Mouse (Mus musculus): ENCODE data around the gene Rab13. TPM values are rescaled to one million over a fixed set of nuclear protein-coding genes. Genes with fewer than 3 reads are reported as not detected.

Gene Rab13
- polyA plus RNA-seq, 1 experiment from 2014 or later = 13.3 TPM

DNA sequence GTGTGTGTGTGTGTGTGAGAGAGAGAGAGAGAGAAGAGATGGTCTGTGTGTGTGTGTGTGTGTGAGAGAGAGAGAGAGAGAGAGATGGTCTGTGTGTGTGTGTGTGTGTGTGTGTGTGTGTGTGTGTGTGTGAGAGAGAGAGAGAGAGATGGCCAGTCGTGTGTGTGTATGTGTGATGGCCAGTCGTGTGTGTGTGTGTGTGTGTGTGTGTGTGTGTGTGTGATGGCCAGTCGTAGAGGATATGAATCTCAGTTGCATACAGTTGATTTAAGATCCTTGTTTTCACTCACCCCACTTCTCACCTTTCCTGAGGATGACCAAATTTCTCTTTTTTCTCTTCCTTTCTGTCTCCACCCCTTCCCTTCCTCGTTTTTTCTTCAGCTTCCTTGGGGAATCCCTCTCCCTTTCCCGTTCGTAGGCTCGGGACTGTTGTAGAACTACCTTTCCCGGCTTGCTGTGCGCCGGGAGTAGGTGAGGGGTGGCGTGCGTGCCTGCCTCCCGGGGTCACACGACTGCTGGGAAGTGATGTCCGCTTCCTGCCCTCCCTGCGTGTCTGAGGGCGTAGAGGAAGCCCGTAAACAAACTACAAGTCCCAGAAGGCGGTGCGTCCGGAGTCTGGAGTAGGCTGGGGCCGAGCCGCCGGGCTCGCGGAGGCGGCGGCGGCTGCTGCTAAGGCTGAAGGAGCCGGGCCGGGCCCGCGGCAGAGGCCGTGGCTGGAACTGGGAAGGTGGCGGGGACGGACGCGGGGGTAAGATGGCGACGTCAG is 40.3 kb downstream of the Rab13 start, which contains the start of gene Crtc2:
Crtc2 (plus strand) TSS at position 511 of the 766 bp plus-strand sequence.
- peak; percentile 93 for DNase-seq (ENCODE audit: low spot score)
- Histone ChIP-seq H3K9ac (peak within 1 kb of the TSS; percentile 92), H3K4me3 (replicated peaks; ENCODE audit: low read length) (peak within 1 kb of the TSS; percentile 81), H3K36me3 (replicated peaks; ENCODE audit: control insufficient read depth, insufficient read depth) (peaks cover 39% of the 10 kb centered on the region), H3K4me1 (replicated peaks; ENCODE audit: control insufficient read depth, insufficient read depth, low read length) (peaks cover 18% of the 10 kb centered on the region), H3K27ac (peak within 1 kb of the TSS; percentile 55), H3K27me3 (ENCODE audit: control insufficient read depth, insufficient read depth, low read length) (no peaks in the 10 kb centered on the region), H3K9me3 (ENCODE audit: control insufficient read depth, low read length) (no peaks in the 10 kb centered on the region), H3K4me2 (replicated peaks) (peak within 1 kb of the TSS; percentile 90)
- peak; percentile 97 for ATAC-seq (ENCODE audit: low FRiP score)
- 1% methylated on average over 40 of the region's 40 CpGs for WGBS

DNA sequence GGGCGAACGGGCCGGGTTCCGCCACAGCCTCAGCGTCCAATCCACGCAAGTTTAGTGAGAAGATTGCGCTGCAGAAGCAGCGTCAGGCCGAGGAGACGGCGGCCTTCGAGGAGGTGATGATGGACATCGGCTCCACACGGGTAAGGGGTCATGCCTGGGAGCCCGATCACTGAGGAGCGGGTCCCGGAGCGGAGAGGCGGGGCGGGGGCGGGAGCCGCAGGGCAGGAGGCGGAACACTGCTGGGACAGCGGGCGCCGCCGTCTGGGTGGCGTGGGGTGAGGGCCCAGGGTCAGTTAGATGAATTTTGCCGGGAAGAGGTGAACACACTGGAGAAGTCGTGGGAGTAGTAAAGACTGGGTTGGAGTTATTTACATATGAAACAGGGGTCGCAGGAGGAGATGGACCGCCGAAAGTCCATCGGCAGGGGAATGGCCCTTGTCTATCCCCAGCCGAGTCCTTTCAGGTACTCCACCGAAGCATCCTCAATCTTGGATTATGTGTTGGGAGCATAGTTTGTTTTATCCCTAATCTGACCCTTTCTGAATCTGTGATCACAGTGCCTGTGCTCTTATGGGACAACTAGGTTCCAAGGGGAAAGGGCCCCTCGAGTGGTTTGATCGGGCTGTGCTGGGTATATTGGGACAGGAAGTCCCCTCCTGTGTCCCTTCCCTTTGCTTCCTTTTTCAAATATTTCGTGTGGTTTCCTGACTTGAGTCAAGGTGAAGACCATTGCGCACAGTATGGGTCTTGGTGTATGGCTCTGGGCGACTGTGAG is 41.1 kb downstream of the Rab13 start:
- H3K27ac ChIP-seq = peak overlapping the region; percentile 52
- WGBS = under 1% methylated on average over 37 of the region's 41 CpGs
- H3K4me3 ChIP-seq (replicated peaks; ENCODE audit: low read length) = peak overlapping the region; percentile 81
- peak; percentile 59 for ATAC-seq (ENCODE audit: low FRiP score)
- H3K9ac ChIP-seq = peak overlapping the region; percentile 92
- peaks cover 44% of the 10 kb centered on the region for H3K36me3 ChIP-seq (replicated peaks; ENCODE audit: control insufficient read depth, insufficient read depth)
- no peaks in the 10 kb centered on the region for H3K27me3 ChIP-seq (ENCODE audit: control insufficient read depth, insufficient read depth, low read length)
- no peaks in the 10 kb centered on the region for H3K9me3 ChIP-seq (ENCODE audit: control insufficient read depth, low read length)
- H3K4me1 ChIP-seq (replicated peaks; ENCODE audit: control insufficient read depth, insufficient read depth, low read length) = peaks cover 17% of the 10 kb centered on the region
- H3K4me2 ChIP-seq (replicated peaks) = peak overlapping the region; percentile 90
- DNase-seq (ENCODE audit: low spot score) = no peak

DNA sequence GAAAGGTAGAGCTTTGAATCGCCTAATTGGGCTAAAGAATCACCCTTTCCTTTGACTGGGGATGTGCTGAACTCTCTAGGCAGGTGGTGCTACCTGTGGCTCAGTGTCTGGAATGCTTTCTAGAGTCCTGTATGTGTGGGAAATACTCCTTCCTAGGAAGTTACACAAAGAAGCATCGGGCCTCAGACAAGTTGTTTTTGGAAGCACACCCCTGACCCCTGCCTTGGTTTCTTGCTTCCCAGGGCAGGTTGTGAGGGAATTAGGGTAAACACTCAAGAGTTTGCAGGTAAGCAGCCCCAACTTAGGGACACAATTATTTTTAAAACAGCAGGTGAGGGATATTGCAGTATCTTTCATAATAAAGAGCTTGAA is 41.7 kb downstream of the Rab13 start:
- no peak for DNase-seq (ENCODE audit: low spot score)
- Histone ChIP-seq H3K27me3 (ENCODE audit: control insufficient read depth, insufficient read depth, low read length) (no peaks in the 10 kb centered on the region), H3K36me3 (replicated peaks; ENCODE audit: control insufficient read depth, insufficient read depth) (peaks cover 48% of the 10 kb centered on the region), H3K9ac (peak overlapping the region; percentile 92), H3K4me1 (replicated peaks; ENCODE audit: control insufficient read depth, insufficient read depth, low read length) (peaks cover 17% of the 10 kb centered on the region), H3K9me3 (ENCODE audit: control insufficient read depth, low read length) (no peaks in the 10 kb centered on the region), H3K4me3 (replicated peaks; ENCODE audit: low read length) (peak overlapping the region; percentile 81), H3K4me2 (replicated peaks) (peak overlapping the region; percentile 90), H3K27ac (no peak overlapping the region)
- ATAC-seq (ENCODE audit: low FRiP score) = no peak
- 18% methylated on average over 2 of the region's 2 CpGs for WGBS

DNA sequence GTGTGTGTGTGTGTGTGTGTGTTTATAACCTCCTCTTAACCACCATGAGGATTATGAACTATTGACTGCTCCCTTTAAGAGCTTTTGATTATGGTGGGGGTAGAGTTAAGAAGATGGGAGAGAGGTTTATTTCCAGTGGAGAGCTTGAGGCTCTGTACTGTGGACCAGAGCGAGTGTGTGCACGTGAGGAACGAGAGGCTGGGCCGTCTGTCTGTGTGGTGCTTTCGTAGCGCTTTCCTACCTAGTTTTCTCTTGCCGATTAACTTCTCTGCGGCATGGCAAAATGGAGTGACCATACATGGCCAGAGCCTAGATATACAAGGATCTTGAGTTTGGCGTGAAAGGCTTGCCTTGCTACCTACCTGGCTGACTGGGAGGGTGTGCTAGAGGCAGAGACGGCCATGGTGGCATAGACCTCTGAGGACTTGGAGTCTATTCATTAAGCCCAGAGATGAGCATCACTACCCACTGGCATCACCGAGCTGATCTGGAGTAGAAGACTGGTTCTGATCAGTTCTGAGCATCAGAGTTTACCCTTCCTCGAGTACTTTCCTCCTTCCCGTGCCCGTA is 42.4 kb downstream of the Rab13 start:
- Histone ChIP-seq H3K9ac (no peak overlapping the region), H3K4me3 (replicated peaks; ENCODE audit: low read length) (peak overlapping the region; percentile 81; the same call in 1 of the 2 replicates), H3K9me3 (ENCODE audit: control insufficient read depth, low read length) (no peaks in the 10 kb centered on the region), H3K4me2 (replicated peaks) (peak overlapping the region; percentile 90), H3K4me1 (replicated peaks; ENCODE audit: control insufficient read depth, insufficient read depth, low read length) (peaks cover 17% of the 10 kb centered on the region), H3K36me3 (replicated peaks; ENCODE audit: control insufficient read depth, insufficient read depth) (peaks cover 49% of the 10 kb centered on the region), H3K27me3 (ENCODE audit: control insufficient read depth, insufficient read depth, low read length) (no peaks in the 10 kb centered on the region), H3K27ac (no peak overlapping the region)
- DNase-seq (ENCODE audit: low spot score) (no peak), ATAC-seq (ENCODE audit: low FRiP score) (no peak)
- WGBS = 96% methylated on average over 14 of the region's 14 CpGs

DNA sequence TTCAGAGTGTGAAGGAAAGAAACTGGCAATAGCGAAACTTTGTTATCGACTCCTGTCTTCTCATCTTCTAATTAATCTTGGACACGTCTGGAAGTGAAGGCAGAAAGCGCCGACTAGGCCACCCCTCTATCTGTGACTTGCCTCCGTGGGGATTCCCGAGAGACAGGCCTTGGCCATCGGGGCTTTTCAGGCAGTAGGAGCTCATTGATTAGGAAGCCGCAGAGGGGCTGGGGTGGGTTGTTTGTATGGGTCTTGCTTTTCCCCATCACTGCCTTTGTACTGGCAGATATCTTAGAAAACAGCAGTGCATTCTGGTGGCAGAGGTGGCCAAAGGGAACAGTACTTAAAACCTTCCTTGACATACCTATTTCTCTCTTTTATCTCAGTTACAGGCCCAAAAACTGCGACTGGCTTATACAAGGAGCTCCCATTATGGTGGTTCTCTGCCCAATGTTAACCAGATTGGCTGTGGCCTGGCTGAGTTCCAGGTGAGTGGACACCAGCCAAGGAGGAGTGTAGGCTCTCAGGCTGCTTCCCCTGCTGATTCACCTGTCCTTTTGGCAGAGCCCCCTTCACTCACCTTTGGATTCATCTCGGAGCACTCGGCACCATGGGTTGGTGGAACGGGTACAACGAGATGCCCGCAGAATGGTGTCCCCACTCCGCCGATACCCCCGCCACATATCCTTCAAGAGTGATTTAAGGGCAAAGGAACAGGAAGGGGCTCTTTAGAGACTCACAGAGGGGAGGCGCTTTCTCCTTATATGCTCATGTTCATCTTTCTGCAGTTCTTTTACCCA is 43.4 kb downstream of the Rab13 start:
- Histone ChIP-seq H3K4me2 (replicated peaks) (no peak overlapping the region), H3K9me3 (ENCODE audit: control insufficient read depth, low read length) (no peaks in the 10 kb centered on the region), H3K4me1 (replicated peaks; ENCODE audit: control insufficient read depth, insufficient read depth, low read length) (peaks cover 17% of the 10 kb centered on the region), H3K27me3 (ENCODE audit: control insufficient read depth, insufficient read depth, low read length) (no peaks in the 10 kb centered on the region), H3K27ac (no peak overlapping the region), H3K9ac (no peak overlapping the region), H3K36me3 (replicated peaks; ENCODE audit: control insufficient read depth, insufficient read depth) (peaks cover 50% of the 10 kb centered on the region), H3K4me3 (replicated peaks; ENCODE audit: low read length) (no peak overlapping the region)
- ATAC-seq (ENCODE audit: low FRiP score) = no peak
- WGBS = 90% methylated on average over 19 of the region's 19 CpGs
- DNase-seq (ENCODE audit: low spot score) = no peak

DNA sequence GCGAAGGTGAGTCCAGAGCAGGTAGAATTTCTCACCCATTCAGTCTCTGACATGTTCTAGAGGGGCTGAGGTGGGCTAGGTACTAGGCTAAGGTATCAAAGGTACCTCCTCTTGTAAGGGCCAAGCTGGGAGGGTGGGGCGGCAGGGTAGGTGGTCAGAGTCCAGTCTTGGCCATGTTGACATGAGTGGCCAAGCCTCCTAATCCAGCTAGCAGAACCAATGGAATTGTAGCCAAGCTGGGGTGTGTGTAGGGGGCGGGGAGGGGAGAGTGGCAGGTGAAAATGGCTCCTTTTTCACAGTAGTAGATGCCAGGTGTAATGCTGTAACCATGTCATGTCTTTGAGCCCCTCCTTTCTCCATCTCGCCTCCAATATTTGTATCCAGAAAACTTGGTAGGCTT is 45.0 kb downstream of the Rab13 start:
- Histone ChIP-seq H3K36me3 (replicated peaks; ENCODE audit: control insufficient read depth, insufficient read depth) (peaks cover 66% of the 10 kb centered on the region), H3K4me2 (replicated peaks) (no peak overlapping the region), H3K4me1 (replicated peaks; ENCODE audit: control insufficient read depth, insufficient read depth, low read length) (peaks cover 17% of the 10 kb centered on the region), H3K9ac (no peak overlapping the region), H3K27ac (no peak overlapping the region), H3K9me3 (ENCODE audit: control insufficient read depth, low read length) (no peaks in the 10 kb centered on the region), H3K4me3 (replicated peaks; ENCODE audit: low read length) (no peak overlapping the region), H3K27me3 (ENCODE audit: control insufficient read depth, insufficient read depth, low read length) (no peaks in the 10 kb centered on the region)
- WGBS = 88% methylated on average over 4 of the region's 4 CpGs
- DNase-seq (ENCODE audit: low spot score) (no peak), ATAC-seq (ENCODE audit: low FRiP score) (no peak)

DNA sequence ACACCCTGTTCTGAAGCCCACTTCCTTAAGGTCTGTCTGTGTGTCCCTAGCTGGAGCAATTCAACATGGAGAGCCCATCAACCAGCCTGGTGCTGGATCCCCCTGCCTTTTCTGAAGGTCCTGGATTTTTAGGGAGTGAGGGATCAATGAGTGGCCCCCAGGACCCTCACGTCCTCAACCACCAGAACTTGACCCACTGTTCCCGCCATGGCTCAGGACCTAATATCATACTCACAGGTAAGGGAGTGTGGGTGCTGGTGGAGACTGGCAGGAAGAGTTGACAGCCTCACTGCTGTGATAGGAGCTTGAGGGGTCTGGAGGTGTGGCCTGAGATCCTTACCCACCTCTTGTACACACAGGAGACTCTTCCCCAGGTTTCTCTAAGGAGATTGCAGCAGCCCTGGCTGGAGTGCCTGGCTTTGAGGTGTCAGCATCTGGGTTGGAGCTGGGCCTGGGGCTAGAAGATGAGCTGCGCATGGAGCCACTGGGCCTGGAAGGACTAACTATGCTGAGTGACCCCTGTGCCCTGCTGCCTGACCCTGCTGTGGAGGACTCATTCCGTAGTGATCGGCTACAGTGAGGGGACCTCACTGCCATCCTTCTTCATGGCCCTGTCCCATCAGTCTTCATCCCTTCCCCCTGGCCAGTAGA is 49.8 kb downstream of the Rab13 start:
- WGBS = 90% methylated on average over 5 of the region's 5 CpGs

DNA sequence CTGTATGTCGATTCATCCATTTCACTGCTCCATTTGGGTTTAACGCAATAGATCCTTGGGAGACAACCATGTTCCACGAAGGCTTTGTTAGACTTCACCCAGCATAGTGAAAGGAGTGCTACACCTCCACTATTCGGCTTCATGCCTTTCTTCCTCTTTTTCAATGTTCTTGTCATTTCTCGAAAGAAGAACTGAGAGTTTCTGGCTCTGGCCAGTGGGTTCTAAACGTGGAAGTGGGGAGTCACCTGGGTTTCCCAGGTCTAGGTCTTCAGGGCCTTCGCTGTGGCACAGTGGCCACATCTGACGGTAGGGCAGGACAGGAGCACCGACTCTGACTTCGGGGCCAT is 51.2 kb downstream of the Rab13 start:
- 35% methylated on average over 10 of the region's 10 CpGs for WGBS
- no peaks in the 10 kb centered on the region for H3K27me3 ChIP-seq (ENCODE audit: control insufficient read depth, insufficient read depth, low read length)
- peak overlapping the region; percentile 95 for H3K9ac ChIP-seq
- ATAC-seq (ENCODE audit: low FRiP score) (no peak), DNase-seq (ENCODE audit: low spot score) (no peak)
- peak overlapping the region; percentile 96 for H3K4me3 ChIP-seq (replicated peaks; ENCODE audit: low read length)
- peak overlapping the region; percentile 78 for H3K4me2 ChIP-seq (replicated peaks)
- H3K4me1 ChIP-seq (replicated peaks; ENCODE audit: control insufficient read depth, insufficient read depth, low read length) = peaks cover 12% of the 10 kb centered on the region
- H3K9me3 ChIP-seq (ENCODE audit: control insufficient read depth, low read length) = no peaks in the 10 kb centered on the region
- peak overlapping the region; percentile 95 for H3K27ac ChIP-seq
- peaks cover 49% of the 10 kb centered on the region for H3K36me3 ChIP-seq (replicated peaks; ENCODE audit: control insufficient read depth, insufficient read depth)

More for the DNA sequence above, 49.8 kb downstream of the Rab13 start:
- H3K36me3 ChIP-seq (replicated peaks; ENCODE audit: control insufficient read depth, insufficient read depth) = peaks cover 58% of the 10 kb centered on the region
- no peaks in the 10 kb centered on the region for H3K9me3 ChIP-seq (ENCODE audit: control insufficient read depth, low read length)
- H3K4me1 ChIP-seq (replicated peaks; ENCODE audit: control insufficient read depth, insufficient read depth, low read length) = peaks cover 12% of the 10 kb centered on the region
- H3K4me3 ChIP-seq (replicated peaks; ENCODE audit: low read length) = no peak overlapping the region
- ATAC-seq (ENCODE audit: low FRiP score) (no peak), DNase-seq (ENCODE audit: low spot score) (no peak)
- no peak overlapping the region for H3K27ac ChIP-seq
- H3K4me2 ChIP-seq (replicated peaks) = no peak overlapping the region
- no peaks in the 10 kb centered on the region for H3K27me3 ChIP-seq (ENCODE audit: control insufficient read depth, insufficient read depth, low read length)
- H3K9ac ChIP-seq = no peak overlapping the region

Data from hindbrain, embryonic 14.5 days (tissue).